Mouse (Mus musculus): ENCODE results near the gene Pax7. TPM values are rescaled to one million over a fixed set of nuclear protein-coding genes. Genes with fewer than 3 reads are reported as not detected.

Pax7 gene
- polyA plus RNA-seq, 1 experiment from 2014 or later, result not detected

DNA sequence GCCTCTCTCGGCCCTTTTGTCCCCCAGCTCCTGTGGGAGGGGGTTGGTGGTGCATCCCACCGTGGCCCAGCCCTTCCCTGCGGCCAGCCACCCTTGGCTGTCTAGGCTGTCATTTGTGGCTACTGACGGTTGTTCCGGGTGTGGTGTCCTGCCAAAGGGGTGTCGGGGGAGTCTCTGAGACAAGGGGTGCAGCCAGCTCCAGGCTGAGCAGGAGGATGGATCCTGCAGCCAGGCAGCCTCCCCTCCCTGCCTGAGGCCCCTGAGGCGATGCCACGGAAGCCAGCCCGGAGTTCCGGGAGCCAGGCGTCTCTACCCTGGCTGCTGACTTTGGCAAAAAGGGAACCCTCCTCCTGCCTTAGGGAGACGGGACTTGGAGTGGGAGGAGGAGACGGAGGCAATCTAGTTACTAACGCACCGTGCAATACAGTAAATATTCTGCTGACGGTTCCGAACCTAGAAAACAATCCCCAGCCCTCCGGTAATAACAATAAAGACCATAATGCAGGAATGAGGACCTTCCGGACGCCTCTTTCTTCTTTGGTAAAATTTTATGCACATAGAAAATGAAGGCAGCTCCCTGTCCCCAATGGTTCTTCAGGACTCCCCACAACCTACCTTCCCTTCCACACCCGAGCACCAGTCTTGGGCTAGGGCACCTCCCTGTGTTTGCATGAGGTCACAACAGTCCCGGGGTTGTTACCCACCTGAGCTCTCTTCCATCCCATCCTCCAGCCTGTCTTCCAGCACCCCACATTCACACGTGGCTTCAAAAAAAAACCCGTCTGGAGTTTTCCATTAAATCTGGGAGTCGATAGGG lies 19.1 kb upstream of the Pax7 start:
- Histone ChIP-seq H3K4me1 (replicated peaks; ENCODE audit: control insufficient read depth, insufficient read depth, low read length) (no peaks in the 10 kb centered on the region), H3K9ac (ENCODE audit: low read length) (no peak overlapping the region), H3K4me3 (ENCODE audit: low read depth, low read length) (no peak overlapping the region), H3K27ac (ENCODE audit: low read depth) (no peak overlapping the region), H3K4me2 (ENCODE audit: low read length) (no peak overlapping the region), H3K36me3 (ENCODE audit: control insufficient read depth, insufficient read depth, low read length) (no peaks in the 10 kb centered on the region), H3K9me3 (ENCODE audit: control insufficient read depth, low read length) (no peaks in the 10 kb centered on the region), H3K27me3 (replicated peaks; ENCODE audit: control insufficient read depth, insufficient read depth, low read length) (peaks cover 83% of the 10 kb centered on the region)
- no peak for DNase-seq (ENCODE audit: low spot score)
- 3% methylated on average over 25 of the region's 25 CpGs for WGBS
- no peak for ATAC-seq (replicated peaks; ENCODE audit: low FRiP score, low TSS enrichment, low read depth)

DNA sequence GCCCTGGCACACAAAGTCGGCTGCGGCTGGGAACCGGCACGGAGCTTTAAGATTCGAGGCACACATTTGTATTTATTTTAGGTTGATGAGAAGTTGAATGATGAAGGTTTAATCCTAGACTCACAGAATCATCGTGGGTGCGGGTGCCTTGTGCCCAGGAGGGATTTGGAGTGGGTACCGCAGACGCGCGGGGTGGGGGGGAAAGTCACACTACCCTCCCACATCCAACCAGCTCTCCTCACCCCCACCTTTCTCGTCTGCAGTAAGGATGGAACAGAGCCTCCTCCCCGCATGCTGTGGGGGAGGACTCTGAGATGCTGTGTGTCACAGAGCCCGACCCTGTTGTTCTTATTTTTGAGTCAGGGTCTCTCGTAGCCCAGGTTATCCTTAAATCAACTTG lies 18.1 kb upstream of the Pax7 start:
- Histone ChIP-seq H3K4me3 (ENCODE audit: low read depth, low read length) (no peak overlapping the region), H3K27me3 (replicated peaks; ENCODE audit: control insufficient read depth, insufficient read depth, low read length) (peaks cover 84% of the 10 kb centered on the region), H3K9ac (ENCODE audit: low read length) (no peak overlapping the region), H3K36me3 (ENCODE audit: control insufficient read depth, insufficient read depth, low read length) (no peaks in the 10 kb centered on the region), H3K4me2 (ENCODE audit: low read length) (no peak overlapping the region), H3K9me3 (ENCODE audit: control insufficient read depth, low read length) (no peaks in the 10 kb centered on the region), H3K4me1 (replicated peaks; ENCODE audit: control insufficient read depth, insufficient read depth, low read length) (no peaks in the 10 kb centered on the region), H3K27ac (ENCODE audit: low read depth) (no peak overlapping the region)
- no peak for ATAC-seq (replicated peaks; ENCODE audit: low FRiP score, low TSS enrichment, low read depth)
- 11% methylated on average over 15 of the region's 15 CpGs for WGBS
- no peak for DNase-seq (ENCODE audit: low spot score)

DNA sequence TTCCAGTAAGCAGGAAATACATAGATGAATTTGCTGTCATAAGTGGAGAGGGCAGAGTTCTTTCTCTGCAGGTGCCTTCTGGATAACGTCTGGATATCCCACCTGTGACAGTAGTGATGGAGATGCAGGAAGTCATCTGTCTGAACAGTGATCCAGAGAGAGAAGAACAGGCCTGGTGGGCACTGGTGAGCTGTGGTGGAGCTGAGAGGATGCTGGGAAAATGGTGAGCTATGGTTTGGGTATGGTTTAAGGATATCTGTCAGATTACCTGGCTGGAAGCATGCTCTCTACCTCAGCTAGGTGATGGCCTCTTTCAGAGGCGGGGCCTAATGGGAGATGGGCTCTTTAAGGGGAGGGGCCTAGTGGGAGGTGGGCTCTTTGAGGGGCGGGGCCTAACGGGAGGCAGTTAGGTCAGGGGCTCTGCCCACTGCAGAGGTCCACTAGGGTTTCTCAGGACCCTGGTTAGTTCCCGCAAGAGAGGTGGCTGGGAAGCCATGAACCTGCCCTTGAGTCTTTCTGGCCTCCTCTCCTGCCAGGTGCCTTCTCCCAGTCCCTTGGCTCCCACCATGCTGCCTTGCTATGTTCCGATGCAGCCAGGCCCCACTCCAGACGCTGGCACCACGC lies 17.3 kb upstream of the Pax7 start:
- H3K36me3 ChIP-seq (ENCODE audit: control insufficient read depth, insufficient read depth, low read length), result no peaks in the 10 kb centered on the region
- no peak overlapping the region for H3K4me3 ChIP-seq (ENCODE audit: low read depth, low read length)
- WGBS, result 13% methylated on average over 8 of the region's 8 CpGs
- no peak overlapping the region for H3K27ac ChIP-seq (ENCODE audit: low read depth)
- H3K27me3 ChIP-seq (replicated peaks; ENCODE audit: control insufficient read depth, insufficient read depth, low read length), result peaks cover 85% of the 10 kb centered on the region
- no peaks in the 10 kb centered on the region for H3K4me1 ChIP-seq (replicated peaks; ENCODE audit: control insufficient read depth, insufficient read depth, low read length)
- H3K9ac ChIP-seq (ENCODE audit: low read length), result no peak overlapping the region
- DNase-seq (ENCODE audit: low spot score) (no peak), ATAC-seq (replicated peaks; ENCODE audit: low FRiP score, low TSS enrichment, low read depth) (no peak)
- no peaks in the 10 kb centered on the region for H3K9me3 ChIP-seq (ENCODE audit: control insufficient read depth, low read length)
- H3K4me2 ChIP-seq (ENCODE audit: low read length), result no peak overlapping the region

DNA sequence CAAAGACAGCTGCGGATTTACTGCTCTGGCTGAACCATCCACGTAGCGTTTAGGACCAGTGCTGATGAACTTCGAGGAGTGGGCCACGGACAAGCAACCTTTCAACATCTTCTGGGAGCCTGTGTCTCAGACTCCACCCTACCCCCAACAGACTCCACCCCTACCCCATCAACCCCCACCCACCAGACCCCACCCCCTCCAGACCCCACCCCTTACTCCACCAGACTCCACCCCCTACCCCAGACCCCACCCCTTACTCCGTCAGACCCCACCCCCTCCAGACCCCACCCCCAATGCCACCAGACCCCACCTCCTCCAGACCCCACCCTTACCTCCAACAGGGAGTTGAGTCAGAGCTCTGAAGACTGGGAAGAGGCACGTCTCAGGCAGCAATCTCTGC lies 10.1 kb upstream of the Pax7 start:
- Histone ChIP-seq H3K9me3 (ENCODE audit: control insufficient read depth, low read length) (no peaks in the 10 kb centered on the region), H3K4me3 (ENCODE audit: low read depth, low read length) (no peak overlapping the region), H3K27ac (ENCODE audit: low read depth) (no peak overlapping the region), H3K4me2 (ENCODE audit: low read length) (no peak overlapping the region), H3K9ac (ENCODE audit: low read length) (no peak overlapping the region), H3K4me1 (replicated peaks; ENCODE audit: control insufficient read depth, insufficient read depth, low read length) (no peaks in the 10 kb centered on the region), H3K27me3 (replicated peaks; ENCODE audit: control insufficient read depth, insufficient read depth, low read length) (peaks cover 70% of the 10 kb centered on the region), H3K36me3 (ENCODE audit: control insufficient read depth, insufficient read depth, low read length) (no peaks in the 10 kb centered on the region)
- DNase-seq (ENCODE audit: low spot score) (no peak), ATAC-seq (replicated peaks; ENCODE audit: low FRiP score, low TSS enrichment, low read depth) (no peak)
- WGBS, result 8% methylated on average over 7 of the region's 7 CpGs

DNA sequence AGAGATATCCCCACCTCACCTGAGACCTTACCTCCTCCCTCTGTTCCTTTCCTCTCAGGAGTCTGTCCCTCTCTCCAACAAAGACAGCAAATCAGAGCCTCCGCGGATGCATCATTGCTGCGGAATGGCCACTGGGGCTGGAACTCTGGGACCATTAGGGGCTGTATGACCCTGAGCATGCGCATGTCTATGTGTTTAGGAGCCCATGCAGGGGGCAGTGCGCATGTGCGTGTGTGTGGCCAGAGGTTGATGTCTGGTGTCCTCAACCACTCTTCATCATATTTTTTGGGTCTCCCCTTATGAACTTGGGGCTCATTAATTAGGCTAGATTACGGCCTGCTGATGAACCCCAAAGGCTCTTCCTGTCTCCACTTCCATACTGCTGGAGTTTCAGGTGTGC lies 9.6 kb upstream of the Pax7 start:
- no peaks in the 10 kb centered on the region for H3K4me1 ChIP-seq (replicated peaks; ENCODE audit: control insufficient read depth, insufficient read depth, low read length)
- no peak for DNase-seq (ENCODE audit: low spot score)
- no peaks in the 10 kb centered on the region for H3K9me3 ChIP-seq (ENCODE audit: control insufficient read depth, low read length)
- no peak overlapping the region for H3K4me2 ChIP-seq (ENCODE audit: low read length)
- H3K27ac ChIP-seq (ENCODE audit: low read depth), result no peak overlapping the region
- peaks cover 69% of the 10 kb centered on the region for H3K27me3 ChIP-seq (replicated peaks; ENCODE audit: control insufficient read depth, insufficient read depth, low read length)
- no peak for ATAC-seq (replicated peaks; ENCODE audit: low FRiP score, low TSS enrichment, low read depth)
- 81% methylated on average over 7 of the region's 7 CpGs for WGBS
- no peaks in the 10 kb centered on the region for H3K36me3 ChIP-seq (ENCODE audit: control insufficient read depth, insufficient read depth, low read length)
- H3K4me3 ChIP-seq (ENCODE audit: low read depth, low read length), result no peak overlapping the region
- no peak overlapping the region for H3K9ac ChIP-seq (ENCODE audit: low read length)

DNA sequence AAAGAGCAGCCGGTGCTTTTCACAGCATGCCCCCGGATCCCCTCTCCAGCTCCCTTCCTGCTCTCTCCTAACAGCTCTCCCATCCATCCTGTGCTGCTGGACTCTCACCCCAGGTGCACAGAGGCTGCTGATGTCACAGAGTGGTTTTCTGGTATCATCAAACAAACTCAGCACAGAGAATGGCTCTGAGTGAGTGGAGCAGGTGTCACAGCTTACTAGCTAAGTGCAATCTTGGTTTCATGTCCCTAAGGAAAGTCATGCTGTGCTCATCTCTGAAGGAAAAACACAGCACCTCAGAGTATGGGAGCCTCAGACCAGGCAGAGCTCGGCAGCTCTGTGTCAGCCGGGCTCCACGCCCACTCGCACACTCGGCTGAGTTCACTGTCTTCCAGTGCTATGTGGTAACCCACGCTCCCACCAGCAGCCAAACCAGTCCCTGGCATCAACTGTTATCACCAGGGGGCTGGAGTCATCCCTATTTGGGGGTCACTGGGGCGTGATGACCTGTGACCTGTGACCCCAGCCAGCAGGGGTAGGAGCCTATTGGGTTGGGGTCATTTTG lies 7.7 kb upstream of the Pax7 start:
- peaks cover 80% of the 10 kb centered on the region for H3K27me3 ChIP-seq (replicated peaks; ENCODE audit: control insufficient read depth, insufficient read depth, low read length)
- WGBS, result 66% methylated on average over 9 of the region's 9 CpGs
- no peak overlapping the region for H3K9ac ChIP-seq (ENCODE audit: low read length)
- H3K9me3 ChIP-seq (ENCODE audit: control insufficient read depth, low read length), result no peaks in the 10 kb centered on the region
- H3K27ac ChIP-seq (ENCODE audit: low read depth), result no peak overlapping the region
- no peak overlapping the region for H3K4me3 ChIP-seq (ENCODE audit: low read depth, low read length)
- DNase-seq (ENCODE audit: low spot score) (no peak), ATAC-seq (replicated peaks; ENCODE audit: low FRiP score, low TSS enrichment, low read depth) (no peak)
- no peaks in the 10 kb centered on the region for H3K36me3 ChIP-seq (ENCODE audit: control insufficient read depth, insufficient read depth, low read length)
- H3K4me1 ChIP-seq (replicated peaks; ENCODE audit: control insufficient read depth, insufficient read depth, low read length), result no peaks in the 10 kb centered on the region
- no peak overlapping the region for H3K4me2 ChIP-seq (ENCODE audit: low read length)

DNA sequence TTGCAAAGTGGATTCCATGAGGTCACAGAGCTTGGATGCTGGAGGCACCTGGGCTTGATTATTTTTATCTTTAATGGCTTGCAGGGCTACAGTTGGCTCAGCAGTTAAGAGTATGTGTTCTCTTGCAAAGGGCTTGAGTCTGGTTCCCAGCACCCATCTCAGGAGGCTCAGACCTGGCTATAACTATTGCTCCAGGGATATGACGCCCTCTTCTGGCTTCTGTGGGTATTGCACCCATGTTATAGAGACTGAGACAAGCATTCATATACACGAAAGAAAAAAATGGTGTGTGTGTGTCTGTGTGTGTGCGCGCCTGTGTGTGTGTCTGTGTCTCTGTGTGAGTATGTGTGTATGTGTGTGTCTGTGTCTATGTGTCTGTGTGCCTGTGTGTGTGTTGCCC lies 7.1 kb upstream of the Pax7 start:
- Histone ChIP-seq H3K9ac (ENCODE audit: low read length) (no peak overlapping the region), H3K27me3 (replicated peaks; ENCODE audit: control insufficient read depth, insufficient read depth, low read length) (peaks cover 80% of the 10 kb centered on the region), H3K9me3 (ENCODE audit: control insufficient read depth, low read length) (no peaks in the 10 kb centered on the region), H3K4me1 (replicated peaks; ENCODE audit: control insufficient read depth, insufficient read depth, low read length) (no peaks in the 10 kb centered on the region), H3K4me2 (ENCODE audit: low read length) (no peak overlapping the region), H3K4me3 (ENCODE audit: low read depth, low read length) (no peak overlapping the region), H3K36me3 (ENCODE audit: control insufficient read depth, insufficient read depth, low read length) (no peaks in the 10 kb centered on the region), H3K27ac (ENCODE audit: low read depth) (no peak overlapping the region)
- DNase-seq (ENCODE audit: low spot score) (no peak), ATAC-seq (replicated peaks; ENCODE audit: low FRiP score, low TSS enrichment, low read depth) (no peak)
- WGBS, result 72% methylated on average over 4 of the region's 4 CpGs

DNA sequence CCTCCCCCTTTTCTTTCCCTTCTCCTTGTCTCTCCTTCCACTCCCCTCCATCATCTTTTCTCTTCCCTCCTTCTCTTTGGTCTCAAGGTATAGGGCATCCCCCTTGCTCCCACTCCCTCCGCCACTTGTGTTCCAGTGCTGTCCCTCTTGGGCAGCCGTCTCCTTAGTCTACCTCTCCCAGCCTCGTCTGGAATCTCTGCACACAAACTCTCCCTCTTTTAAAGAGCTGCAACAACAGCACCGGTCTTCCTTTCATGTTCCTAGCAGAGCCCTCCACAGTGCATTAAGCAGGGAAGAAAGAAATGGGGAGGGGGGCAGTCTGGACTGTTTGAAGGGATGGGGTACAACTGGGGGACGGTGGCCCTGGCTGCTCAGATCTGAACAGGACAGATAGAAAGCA lies 3.4 kb upstream of the Pax7 start:
- no peak overlapping the region for H3K27ac ChIP-seq (ENCODE audit: low read depth)
- DNase-seq (ENCODE audit: low spot score) (no peak), ATAC-seq (replicated peaks; ENCODE audit: low FRiP score, low TSS enrichment, low read depth) (no peak)
- H3K4me1 ChIP-seq (replicated peaks; ENCODE audit: control insufficient read depth, insufficient read depth, low read length), result 0 out of 2 replicates have a peak, but pooled peaks cover 4% of the 10 kb centered on the region
- H3K9ac ChIP-seq (ENCODE audit: low read length), result no peak overlapping the region
- H3K27me3 ChIP-seq (replicated peaks; ENCODE audit: control insufficient read depth, insufficient read depth, low read length), result peaks cover 98% of the 10 kb centered on the region
- no peak overlapping the region for H3K4me2 ChIP-seq (ENCODE audit: low read length)
- H3K4me3 ChIP-seq (ENCODE audit: low read depth, low read length), result no peak overlapping the region
- 7% methylated on average over 5 of the region's 5 CpGs for WGBS
- no peaks in the 10 kb centered on the region for H3K36me3 ChIP-seq (ENCODE audit: control insufficient read depth, insufficient read depth, low read length)
- H3K9me3 ChIP-seq (ENCODE audit: control insufficient read depth, low read length), result no peaks in the 10 kb centered on the region
